13 mouse cellular contexts compared by ENCODE assay signal in genomic region chr1:171643612-171644011, GRCm38 (mm10). TPM values are rescaled to one million over a fixed set of nuclear protein-coding genes. Genes with fewer than 3 reads are reported as not detected.
DNase-seq lines count a peak whose midpoint lies in the region; ATAC-seq lines count a peak whose summit lies in the region.
"Had no signal": no experiment of that assay in that cellular context is flagged by ENCODE, and none has a peak within 500 bp of the region (broad histone marks: within the 10 kb centered on the region; RNA-seq: fewer than 3 reads in every experiment).

No protein-coding gene starts in this region.

- no peaks in the 10 kb centered on the region for H3K36me3 ChIP-seq in liver, embryonic 13.5 days
- H3K36me3 ChIP-seq in kidney, embryonic 14.5 days (ENCODE audit: control insufficient read depth, insufficient read depth, low read length): no peaks in the 10 kb centered on the region
- H3K36me3 ChIP-seq in forebrain, embryonic 16.5 days (ENCODE audit: control insufficient read depth, insufficient read depth): no peaks in the 10 kb centered on the region
- H3K36me3 ChIP-seq: midbrain, embryonic 12.5 days had no signal

- H3K4me1 ChIP-seq in liver, embryonic 13.5 days (replicated peaks): peaks cover 12% of the 10 kb centered on the region
- H3K4me1 ChIP-seq in kidney, embryonic 14.5 days (ENCODE audit: control insufficient read depth, insufficient read depth, low read length): no peaks in the 10 kb centered on the region
- no peaks in the 10 kb centered on the region for H3K4me1 ChIP-seq in forebrain, embryonic 16.5 days (replicated peaks; ENCODE audit: control insufficient read depth, insufficient read depth, low read length)
- H3K4me1 ChIP-seq: midbrain, embryonic 12.5 days had no signal

- H3K9me3 ChIP-seq in liver, embryonic 13.5 days (replicated peaks): no peaks in the 10 kb centered on the region
- H3K9me3 ChIP-seq in kidney, embryonic 14.5 days (ENCODE audit: control insufficient read depth, low read length): no peaks in the 10 kb centered on the region
- H3K9me3 ChIP-seq in forebrain, embryonic 16.5 days (ENCODE audit: control insufficient read depth, low read length): no peaks in the 10 kb centered on the region
- H3K9me3 ChIP-seq: midbrain, embryonic 12.5 days had no signal

- H3K9ac ChIP-seq in liver, embryonic 13.5 days: no peak overlapping the region
- H3K9ac ChIP-seq in kidney, embryonic 14.5 days (ENCODE audit: low read depth, low read length): no peak overlapping the region
- H3K9ac ChIP-seq in forebrain, embryonic 16.5 days (replicated peaks; ENCODE audit: low read depth, low read length): no peak overlapping the region
- H3K9ac ChIP-seq: lung, embryonic 14.5 days; midbrain, embryonic 12.5 days had no signal

- no peak overlapping the region for H3K4me3 ChIP-seq in liver, embryonic 13.5 days (replicated peaks)
- no peak overlapping the region for H3K4me3 ChIP-seq in kidney, embryonic 14.5 days (ENCODE audit: low read length)
- no peak overlapping the region for H3K4me3 ChIP-seq in forebrain, embryonic 16.5 days (replicated peaks; ENCODE audit: low read length)
- H3K4me3 ChIP-seq: midbrain, embryonic 12.5 days had no signal

- ATAC-seq in liver, embryonic 13.5 days (ENCODE audit: low read depth): peak; percentile 95
- ATAC-seq in kidney, embryonic 14.5 days (ENCODE audit: low FRiP score, low TSS enrichment): no peak
- no peak for ATAC-seq in forebrain, embryonic 16.5 days
- ATAC-seq: hindbrain, postnatal 0 days had no signal

- 24% methylated on average over 7 of the region's 7 CpGs for WGBS in liver, embryonic 13.5 days (ENCODE audit: insufficient replicate concordance)
- 70% methylated on average over 7 of the region's 7 CpGs for whole genome bisulfite sequencing in kidney, embryonic 14.5 days
- WGBS in forebrain, embryonic 16.5 days: 80% methylated on average over 7 of the region's 7 CpGs

- H3K4me2 ChIP-seq in liver, embryonic 13.5 days: no peak overlapping the region
- H3K4me2 ChIP-seq in kidney, embryonic 14.5 days (replicated peaks; ENCODE audit: low read depth, low read length): no peak overlapping the region
- H3K4me2 ChIP-seq in forebrain, embryonic 16.5 days (ENCODE audit: low read length): no peak overlapping the region
- H3K4me2 ChIP-seq: lung, embryonic 14.5 days; midbrain, embryonic 12.5 days had no signal

- no peaks in the 10 kb centered on the region for H3K27me3 ChIP-seq in liver, embryonic 13.5 days
- no peaks in the 10 kb centered on the region for H3K27me3 ChIP-seq in kidney, embryonic 14.5 days (ENCODE audit: control insufficient read depth, insufficient read depth, low read length)
- no peaks in the 10 kb centered on the region for H3K27me3 ChIP-seq in forebrain, embryonic 16.5 days (replicated peaks; ENCODE audit: control insufficient read depth, insufficient read depth, low read length)
- H3K27me3 ChIP-seq: midbrain, embryonic 12.5 days had no signal

- peak; percentile 13 for DNase-seq in spleen, adult 12 weeks (ENCODE audit: low spot score)
- no peak for DNase-seq in spleen, postnatal 14 days (ENCODE audit: low spot score in 2 of 2)
- peak; percentile 70 for DNase-seq in liver, embryonic 13.5 days
- peak; percentile 28 to 41 for DNase-seq in spleen, adult 18-20 months
- no peak for DNase-seq in urinary bladder, postnatal 36 days (ENCODE audit: low spot score in 2 of 2)
- DNase-seq in neural tube, embryonic 10.5 days (ENCODE audit: extremely low spot score, low spot score): no peak
- DNase-seq: kidney, postnatal 25 days; lung, embryonic 14.5 days had no signal

- H3K27ac ChIP-seq in liver, embryonic 13.5 days: no peak overlapping the region
- no peak overlapping the region for H3K27ac ChIP-seq in kidney, embryonic 14.5 days (ENCODE audit: low read depth, low read length)
- no peak overlapping the region for H3K27ac ChIP-seq in forebrain, embryonic 16.5 days (ENCODE audit: low read length)
- H3K27ac ChIP-seq: hindbrain, postnatal 0 days; midbrain, embryonic 12.5 days had no signal

RNA-seq across cellular contexts. Expression of gene Slamf7, which starts 9.2 kb away (rescaled TPM):
- polyA plus RNA-seq in liver, embryonic 13.5 days (2015; fragmentation: Nextera tagmentation; extraction: Ambion mirVana): not detected in 2 replicates
- polyA plus RNA-seq in kidney, embryonic 14.5 days (2014; fragmentation: Nextera tagmentation; extraction: Ambion mirVana): not detected in 2 replicates
- polyA plus RNA-seq in forebrain, embryonic 16.5 days (2015; fragmentation: Nextera tagmentation; extraction: Ambion mirVana): not detected in 2 replicates
- polyA plus RNA-seq: heart, embryonic 14.5 days; hindbrain, postnatal 0 days; lung, embryonic 14.5 days; midbrain, embryonic 12.5 days had no signal

RNA-seq across cellular contexts. Expression of gene Ly9, which starts 36.4 kb away (rescaled TPM):
- polyA plus RNA-seq in liver, embryonic 13.5 days (2015; fragmentation: Nextera tagmentation; extraction: Ambion mirVana): 0.95 and 1.4 TPM in 2 replicates
- polyA plus RNA-seq in kidney, embryonic 14.5 days (2014; fragmentation: Nextera tagmentation; extraction: Ambion mirVana): not detected in 2 replicates
- 0.20 TPM in 1 of 2 replicates, not detected in the other for polyA plus RNA-seq in forebrain, embryonic 16.5 days (2015; fragmentation: Nextera tagmentation; extraction: Ambion mirVana)
- polyA plus RNA-seq: heart, embryonic 14.5 days; hindbrain, postnatal 0 days; midbrain, embryonic 12.5 days had no signal

RNA-seq across cellular contexts. Expression of gene Cd48, which starts 38.2 kb away (rescaled TPM):
- 10.3 and 11.2 TPM in 2 replicates for polyA plus RNA-seq in liver, embryonic 13.5 days (2015; fragmentation: Nextera tagmentation; extraction: Ambion mirVana)
- polyA plus RNA-seq in kidney, embryonic 14.5 days (2014; fragmentation: Nextera tagmentation; extraction: Ambion mirVana): 1.9 and 3.6 TPM in 2 replicates
- 0.49 and 1.2 TPM in 2 replicates for polyA plus RNA-seq in forebrain, embryonic 16.5 days (2015; fragmentation: Nextera tagmentation; extraction: Ambion mirVana)

Comparison
In these comparisons a context has a peak if more than half of its experiments do, and no peak if none do; other contexts are left out.
1. DNase-seq: peak in spleen, adult 12 weeks (single experiment), liver, embryonic 13.5 days (single experiment) and spleen, adult 18-20 months (2 of 2); none in spleen, postnatal 14 days (0 of 2), urinary bladder, postnatal 36 days (0 of 2) and neural tube, embryonic 10.5 days (single experiment).